Mouse (Mus musculus): ENCODE data around the gene Mapkbp1. TPM values are rescaled to one million over a fixed set of nuclear protein-coding genes. Genes with fewer than 3 reads are reported as not detected.
A peak's percentile ranks its signal among the peaks of the same experiment; 100 is the strongest.

The Mapkbp1 gene
- polyA plus RNA-seq (2012; rRNA removed), result 1.0 and 1.1 TPM in 2 replicates
- polyA plus RNA-seq (2014; fragmentation: Nextera tagmentation; extraction: Ambion mirVana), result 0.15 and 0.20 TPM in 2 replicates

- TF ChIP-seq CTCF (IDR thresholded peaks at IDR 0.05; ENCODE audit: low read depth) (no peak), EP300 (IDR thresholded peaks at IDR 0.05; ENCODE audit: low read depth) (no peak)
- Histone ChIP-seq H3K4me2 (ENCODE audit: low read depth) (peak within 1 kb of the TSS; percentile 93), H3K27me3 (ENCODE audit: control insufficient read depth, insufficient read depth, low read length) (no peaks in the 10 kb centered on the region), H3K4me3 (ENCODE audit: insufficient read depth in 1 of 2, low read depth in 2 of 2, low read length in 2 of 2) (peak within 1 kb of the TSS; percentile 72 to 80), H3K27ac (no peak within 1 kb of the TSS), H3K4me1 (replicated peaks; ENCODE audit: control insufficient read depth in 2 of 2, insufficient read depth in 2 of 2, low read length in 1 of 2) (peaks cover 6 to 9% of the 10 kb centered on the region in 2 experiments; a peak in 2 of 4 replicates), H3K9me3 (ENCODE audit: control insufficient read depth, low read length) (no peaks in the 10 kb centered on the region), H3K9ac (replicated peaks) (peak within 1 kb of the TSS; percentile 80), H3K36me3 (replicated peaks; ENCODE audit: control insufficient read depth, insufficient read depth, low read depth) (no peaks in the 10 kb centered on the region)
- ATAC-seq (ENCODE audit: insufficient read depth) (peak; percentile 66; the same call in 1 of the 2 replicates), DNase-seq (ENCODE audit: low read depth in 3 of 3, low spot score in 3 of 3) (no peak)
- WGBS (ENCODE audit: insufficient replicate concordance), result under 1% methylated on average over 19 of the region's 19 CpGs
Observed at GRCm38 (mm10) chr2:119972537-119972879, at the start of gene Mapkbp1. Gene Mapkbp1, plus strand, starts transcription at chr2:119972699.

GRCm38 (mm10) chr2:119970571-119970970 lies 1.9 kb upstream of the Mapkbp1 start:
- H3K27ac ChIP-seq, result no peak overlapping the region
- H3K36me3 ChIP-seq (replicated peaks; ENCODE audit: control insufficient read depth, insufficient read depth, low read depth), result no peaks in the 10 kb centered on the region
- 29% methylated on average over 9 of the region's 9 CpGs for WGBS (ENCODE audit: insufficient replicate concordance)
- H3K4me1 ChIP-seq (replicated peaks; ENCODE audit: control insufficient read depth in 2 of 2, insufficient read depth in 2 of 2, low read length in 1 of 2), result peaks cover 6 to 9% of the 10 kb centered on the region in 2 experiments; a peak in 2 of 4 replicates
- H3K27me3 ChIP-seq (ENCODE audit: control insufficient read depth, insufficient read depth, low read length), result no peaks in the 10 kb centered on the region
- DNase-seq (ENCODE audit: low read depth in 3 of 3, low spot score in 3 of 3), result peak; percentile 32 to 51 (median 37)
- no peak overlapping the region for H3K9ac ChIP-seq (replicated peaks)
- TF ChIP-seq CTCF (IDR thresholded peaks at IDR 0.05; ENCODE audit: low read depth), result peak; percentile 60; the same call in 1 of the 2 replicates
- TF ChIP-seq EP300 (IDR thresholded peaks at IDR 0.05; ENCODE audit: low read depth), result no peak
- H3K4me2 ChIP-seq (ENCODE audit: low read depth), result no peak overlapping the region
- no peak for ATAC-seq (ENCODE audit: insufficient read depth)
- no peaks in the 10 kb centered on the region for H3K9me3 ChIP-seq (ENCODE audit: control insufficient read depth, low read length)
- no peak overlapping the region for H3K4me3 ChIP-seq (ENCODE audit: insufficient read depth in 1 of 2, low read depth in 2 of 2, low read length in 2 of 2)

GRCm38 (mm10) chr2:119971316-119971715 lies 1.2 kb upstream of the Mapkbp1 start:
- no peak for DNase-seq (ENCODE audit: low read depth in 3 of 3, low spot score in 3 of 3)
- Histone ChIP-seq H3K27me3 (ENCODE audit: control insufficient read depth, insufficient read depth, low read length) (no peaks in the 10 kb centered on the region), H3K4me1 (replicated peaks; ENCODE audit: control insufficient read depth in 2 of 2, insufficient read depth in 2 of 2, low read length in 1 of 2) (peaks cover 6 to 9% of the 10 kb centered on the region in 2 experiments; a peak in 2 of 4 replicates), H3K9me3 (ENCODE audit: control insufficient read depth, low read length) (no peaks in the 10 kb centered on the region), H3K4me3 (ENCODE audit: insufficient read depth in 1 of 2, low read depth in 2 of 2, low read length in 2 of 2) (no peak overlapping the region), H3K36me3 (replicated peaks; ENCODE audit: control insufficient read depth, insufficient read depth, low read depth) (no peaks in the 10 kb centered on the region), H3K4me2 (ENCODE audit: low read depth) (peak overlapping the region; percentile 93; the same call in 1 of the 2 replicates), H3K27ac (no peak overlapping the region), H3K9ac (replicated peaks) (no peak overlapping the region)
- no peak for TF ChIP-seq CTCF (IDR thresholded peaks at IDR 0.05; ENCODE audit: low read depth)
- TF ChIP-seq EP300 (IDR thresholded peaks at IDR 0.05; ENCODE audit: low read depth), result no peak
- 73% methylated on average over 3 of the region's 3 CpGs for WGBS (ENCODE audit: insufficient replicate concordance)
- no peak for ATAC-seq (ENCODE audit: insufficient read depth)

GRCm38 (mm10) chr2:119971837-119972536 lies 512 bp upstream of the Mapkbp1 start:
- Histone ChIP-seq H3K4me1 (replicated peaks; ENCODE audit: control insufficient read depth in 2 of 2, insufficient read depth in 2 of 2, low read length in 1 of 2) (peaks cover 6 to 9% of the 10 kb centered on the region in 2 experiments; a peak in 2 of 4 replicates), H3K4me2 (ENCODE audit: low read depth) (peak overlapping the region; percentile 93), H3K36me3 (replicated peaks; ENCODE audit: control insufficient read depth, insufficient read depth, low read depth) (no peaks in the 10 kb centered on the region), H3K27me3 (ENCODE audit: control insufficient read depth, insufficient read depth, low read length) (no peaks in the 10 kb centered on the region), H3K9me3 (ENCODE audit: control insufficient read depth, low read length) (no peaks in the 10 kb centered on the region), H3K9ac (replicated peaks) (peak overlapping the region; percentile 80), H3K27ac (no peak overlapping the region), H3K4me3 (ENCODE audit: insufficient read depth in 1 of 2, low read depth in 2 of 2, low read length in 2 of 2) (peak overlapping the region; percentile 72 to 80)
- DNase-seq (ENCODE audit: low read depth in 3 of 3, low spot score in 3 of 3), result peak; percentile 86 to 90 (median 89)
- peak; percentile 100 for ATAC-seq (ENCODE audit: insufficient read depth)
- WGBS (ENCODE audit: insufficient replicate concordance), result 7% methylated on average over 32 of the region's 32 CpGs
- TF ChIP-seq EP300 (IDR thresholded peaks at IDR 0.05; ENCODE audit: low read depth) (no peak), CTCF (IDR thresholded peaks at IDR 0.05; ENCODE audit: low read depth) (peak; percentile 75)

GRCm38 (mm10) chr2:119980343-119980986 lies 8.0 kb downstream of the Mapkbp1 start:
- ATAC-seq (ENCODE audit: insufficient read depth) (no peak), DNase-seq (ENCODE audit: low read depth in 3 of 3, low spot score in 3 of 3) (no peak)
- WGBS (ENCODE audit: insufficient replicate concordance), result 74% methylated on average over 7 of the region's 7 CpGs
- Histone ChIP-seq H3K27ac (no peak overlapping the region), H3K9ac (replicated peaks) (no peak overlapping the region), H3K4me2 (ENCODE audit: low read depth) (no peak overlapping the region), H3K27me3 (ENCODE audit: control insufficient read depth, insufficient read depth, low read length) (no peaks in the 10 kb centered on the region), H3K4me1 (replicated peaks; ENCODE audit: control insufficient read depth in 2 of 2, insufficient read depth in 2 of 2, low read length in 1 of 2) (no peaks in the 10 kb centered on the region), H3K4me3 (ENCODE audit: insufficient read depth in 1 of 2, low read depth in 2 of 2, low read length in 2 of 2) (no peak overlapping the region), H3K9me3 (ENCODE audit: control insufficient read depth, low read length) (no peaks in the 10 kb centered on the region), H3K36me3 (replicated peaks; ENCODE audit: control insufficient read depth, insufficient read depth, low read depth) (no peaks in the 10 kb centered on the region)
- TF ChIP-seq EP300 (IDR thresholded peaks at IDR 0.05; ENCODE audit: low read depth), result no peak
- no peak for TF ChIP-seq CTCF (IDR thresholded peaks at IDR 0.05; ENCODE audit: low read depth)

All from liver, embryonic 14.5 days (tissue).